Mouse (Mus musculus): ENCODE results near the gene Dapk2.

DNA sequence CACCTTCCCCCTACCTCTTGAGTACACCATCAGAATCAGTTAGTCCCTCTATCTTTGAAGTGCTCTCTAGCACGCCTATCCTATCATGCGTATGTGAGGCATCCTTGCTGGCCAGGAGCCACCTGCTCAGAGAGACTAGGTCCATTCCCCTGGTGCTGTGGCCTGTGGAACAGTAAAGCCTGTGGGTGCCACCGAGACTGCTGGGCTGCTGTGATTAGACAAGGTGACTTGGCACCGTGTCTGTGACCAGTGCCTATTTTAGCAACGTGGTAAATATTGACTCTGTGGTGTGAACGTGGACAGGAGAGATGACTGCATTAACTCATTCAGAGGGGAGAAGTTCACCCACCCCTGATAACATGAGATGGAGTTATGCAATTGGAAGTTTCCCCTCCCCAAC, 21.8 kb downstream of the Dapk2 start:
- no peak for TF ChIP-seq CTCF (IDR thresholded peaks at IDR 0.05; ENCODE audit: borderline replicate concordance, insufficient read depth, low read length)
- no peak for TF ChIP-seq POLR2A (IDR thresholded peaks at IDR 0.05; ENCODE audit: low read depth, low read length)
